Mouse (Mus musculus): ENCODE results near the gene Sppl3.

The Sppl3 gene

GRCm38 (mm10) chr5:115125211-115125871 is 114.4 kb downstream of the Sppl3 start:
- peak; percentile 73 for DNase-seq (ENCODE audit: low read depth, low spot score)

GRCm38 (mm10) chr5:115126578-115127312 is 115.8 kb downstream of the Sppl3 start:
- no peak for DNase-seq (ENCODE audit: low read depth, low spot score)

GRCm38 (mm10) chr5:115127421-115128179 is 116.7 kb downstream of the Sppl3 start:
- DNase-seq (ENCODE audit: low read depth, low spot score), result no peak

- no peak for DNase-seq (ENCODE audit: low read depth, low spot score)
Measured at GRCm38 (mm10) chr5:115129328-115129727, 118.4 kb downstream of the Sppl3 start.

GRCm38 (mm10) chr5:115132465-115132864 is 121.5 kb downstream of the Sppl3 start:
- no peak for DNase-seq (ENCODE audit: low read depth, low spot score)

GRCm38 (mm10) chr5:115133358-115134066 is 122.6 kb downstream of the Sppl3 start:
- DNase-seq (ENCODE audit: low read depth, low spot score), result no peak

- DNase-seq (ENCODE audit: low read depth, low spot score), result peak; percentile 77
Measured at GRCm38 (mm10) chr5:115134234-115135165, 123.6 kb downstream of the Sppl3 start, which contains the start of gene Unc119b. TSS of gene Unc119b (minus strand) at chr5:115134975.

GRCm38 (mm10) chr5:115139124-115139523 is 128.2 kb downstream of the Sppl3 start:
- DNase-seq (ENCODE audit: low read depth, low spot score), result no peak

GRCm38 (mm10) chr5:115140726-115141125 is 129.8 kb downstream of the Sppl3 start:
- DNase-seq (ENCODE audit: low read depth, low spot score), result no peak

GRCm38 (mm10) chr5:115142166-115142697 is 131.3 kb downstream of the Sppl3 start:
- no peak for DNase-seq (ENCODE audit: low read depth, low spot score)

- DNase-seq (ENCODE audit: low read depth, low spot score), result no peak
Measured at GRCm38 (mm10) chr5:115143552-115143951, 132.6 kb downstream of the Sppl3 start.

- DNase-seq (ENCODE audit: low read depth, low spot score), result no peak
Measured at GRCm38 (mm10) chr5:115144471-115144870, 133.5 kb downstream of the Sppl3 start.

- DNase-seq (ENCODE audit: low read depth, low spot score), result no peak
Measured at GRCm38 (mm10) chr5:115145253-115145968, 134.5 kb downstream of the Sppl3 start.

- no peak for DNase-seq (ENCODE audit: low read depth, low spot score)
Measured at GRCm38 (mm10) chr5:115145976-115146746, 135.2 kb downstream of the Sppl3 start.

GRCm38 (mm10) chr5:115146747-115147130 is 135.8 kb downstream of the Sppl3 start:
- no peak for DNase-seq (ENCODE audit: low read depth, low spot score)

GRCm38 (mm10) chr5:115147388-115147787 is 136.5 kb downstream of the Sppl3 start:
- DNase-seq (ENCODE audit: low read depth, low spot score), result no peak

- DNase-seq (ENCODE audit: low read depth, low spot score), result no peak
Measured at GRCm38 (mm10) chr5:115148378-115148777, 137.4 kb downstream of the Sppl3 start.

Data from retina, postnatal 7 days (tissue).